Mouse (Mus musculus) hindbrain, embryonic 13.5 days (tissue): ENCODE measurements around the gene Klc1. TPM values are rescaled to one million over a fixed set of nuclear protein-coding genes. Genes with fewer than 3 reads are reported as not detected.

Source experiments
- ATAC-seq: fragments of 200-750 bp; cut with Nextera tagmentation; 2 replicates; pipeline ENCODE4 v1.8.0; 2017; ENCODE audit warnings: moderate TSS enrichment; ENCODE audit not compliant: low FRiP score
- H3K27ac ChIP-seq: fragments of 300-500 bp; sonication (generic); 2 replicates; pipeline ENCODE4 v1.5.1; 2015; ENCODE audit warnings: inconsistent platforms, mild to moderate bottlenecking, moderate library complexity
- H3K27me3 ChIP-seq: fragments of 300-500 bp; sonication (generic); 2 replicates; pipeline ENCODE4 v1.6.1; 2015; ENCODE audit warnings: mild to moderate bottlenecking, inconsistent platforms
- H3K36me3 ChIP-seq: fragments of 300-500 bp; sonication (generic); 2 replicates; pipeline ENCODE4 v1.6.1; 2015; ENCODE audit warnings: mild to moderate bottlenecking, inconsistent platforms
- H3K4me1 ChIP-seq: fragments of 300-500 bp; sonication (generic); replicated peaks from 2 replicates; pipeline ENCODE4 v1.6.1; 2015; ENCODE audit warnings: inconsistent platforms
- H3K4me2 ChIP-seq: fragments of 300-500 bp; sonication (generic); 2 replicates; pipeline ENCODE4 v1.6.1; 2015; ENCODE audit warnings: inconsistent platforms, mild to moderate bottlenecking, moderate library complexity
- H3K4me3 ChIP-seq: fragments of 300-500 bp; sonication (generic); 2 replicates; pipeline ENCODE4 v1.5.1; 2015; ENCODE audit warnings: mild to moderate bottlenecking, inconsistent platforms
- H3K9ac ChIP-seq: fragments of 300-500 bp; sonication (generic); 2 replicates; pipeline ENCODE4 v1.6.1; 2015; ENCODE audit warnings: mild to moderate bottlenecking, inconsistent platforms
- H3K9me3 ChIP-seq: fragments of 300-500 bp; sonication (generic); 2 replicates; pipeline ENCODE4 v1.6.1; 2016; ENCODE audit warnings: inconsistent platforms
- WGBS: fragments of 180-500 bp; shearing (Covaris S2); methylation state at CpG from one replicate; pipeline ENCODE4 v1.1.7; 2015; 5-methylcytosine and 5-hydroxymethylcytosine counted together
- polyA plus RNA-seq: library from polyadenylated mRNA; unstranded; fragments of >200 nt; fragmentation: Nextera tagmentation; extraction: Ambion mirVana; gene quantifications from 2 replicates; pipeline ENCODE4 v1.2.1, GENCODE M21; 2015

Klc1 gene
- polyA plus RNA-seq, 1 experiment from 2014 or later: 571 TPM

DNA sequence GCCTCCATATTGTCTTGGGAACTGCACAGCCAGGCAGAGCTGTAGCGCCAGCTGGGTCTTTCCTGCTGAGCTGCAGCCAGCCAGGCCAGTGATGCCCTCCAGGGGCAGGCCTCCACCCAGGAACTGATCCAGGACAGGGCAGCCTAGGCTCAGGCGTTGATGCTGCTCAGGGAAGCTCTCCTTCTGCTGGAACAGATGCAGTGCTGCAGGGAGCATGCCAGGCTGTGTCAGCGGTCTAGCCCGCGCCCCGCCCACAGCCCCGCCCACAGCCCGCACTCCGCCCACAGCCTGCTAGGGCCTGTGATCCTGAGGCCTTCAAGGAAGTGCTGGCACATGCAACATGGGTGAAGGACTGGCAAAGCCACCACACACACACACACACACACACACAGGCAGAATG lies 51.1 kb downstream of the Klc1 start:
- WGBS: 3% methylated on average over 8 of the region's 9 CpGs
- H3K4me2 ChIP-seq: 0 out of 2 replicates have a peak overlapping the region, but pooled peaks have one; percentile 25
- peaks cover 41% of the 10 kb centered on the region for H3K36me3 ChIP-seq
- H3K9ac ChIP-seq: peak overlapping the region; percentile 59; the same call in 1 of the 2 replicates
- no peak overlapping the region for H3K4me3 ChIP-seq
- peaks cover 21% of the 10 kb centered on the region for H3K4me1 ChIP-seq
- ATAC-seq: no peak
- no peaks in the 10 kb centered on the region for H3K27me3 ChIP-seq
- H3K9me3 ChIP-seq: no peaks in the 10 kb centered on the region
- peak overlapping the region; percentile 81 for H3K27ac ChIP-seq

DNA sequence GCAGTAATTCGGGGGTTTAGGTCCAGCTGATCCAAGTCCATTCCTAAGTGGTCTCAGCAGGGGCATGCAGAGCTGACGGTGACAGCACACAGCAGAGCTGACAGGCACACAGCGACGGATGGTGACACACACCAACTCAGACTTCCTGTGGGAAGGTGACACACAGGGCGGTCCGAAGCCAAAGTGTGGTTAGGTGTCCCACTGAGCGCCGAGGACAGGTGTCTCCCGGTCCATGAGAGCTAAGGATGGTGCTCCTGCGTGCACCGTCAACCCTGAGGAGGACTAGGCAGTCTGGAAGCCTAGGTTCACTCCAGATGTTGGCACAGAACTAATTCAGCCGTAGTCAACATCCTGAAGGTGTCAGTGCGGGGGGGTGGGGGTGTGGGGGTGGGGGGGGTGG lies 53.4 kb downstream of the Klc1 start:
- H3K27me3 ChIP-seq: 0 out of 2 replicates have a peak, but pooled peaks cover 3% of the 10 kb centered on the region
- H3K27ac ChIP-seq: no peak overlapping the region
- ATAC-seq: no peak
- H3K9me3 ChIP-seq: no peaks in the 10 kb centered on the region
- H3K4me2 ChIP-seq: no peak overlapping the region
- no peak overlapping the region for H3K9ac ChIP-seq
- peaks cover 20% of the 10 kb centered on the region for H3K36me3 ChIP-seq
- H3K4me1 ChIP-seq: peaks cover 44% of the 10 kb centered on the region
- H3K4me3 ChIP-seq: no peak overlapping the region
- 90% methylated on average over 13 of the region's 13 CpGs for WGBS

DNA sequence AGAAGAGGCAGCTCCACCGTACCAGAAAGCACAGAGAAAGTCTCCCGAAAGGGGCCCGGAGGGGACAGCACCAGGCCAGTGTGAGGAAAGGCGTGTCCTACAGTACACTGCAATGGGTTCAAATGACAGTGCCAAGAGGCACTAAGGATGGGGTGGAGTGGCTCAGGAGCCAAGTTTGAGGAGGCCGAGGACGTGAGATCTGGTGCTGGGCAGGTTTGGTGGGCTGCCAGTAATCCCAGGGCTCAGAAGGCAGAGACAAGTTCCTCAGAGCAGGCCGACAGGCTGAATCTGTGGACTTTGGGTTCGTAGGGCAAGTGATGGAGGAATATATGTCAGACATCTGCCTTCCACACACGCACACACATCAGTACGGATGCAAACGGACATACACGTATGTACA lies 54.0 kb downstream of the Klc1 start:
- H3K27ac ChIP-seq: no peak overlapping the region
- no peak for ATAC-seq
- H3K9me3 ChIP-seq: no peaks in the 10 kb centered on the region
- peak overlapping the region; percentile 72 for H3K4me2 ChIP-seq
- 71% methylated on average over 12 of the region's 12 CpGs for WGBS
- H3K27me3 ChIP-seq: 0 out of 2 replicates have a peak, but pooled peaks cover 3% of the 10 kb centered on the region
- peaks cover 46% of the 10 kb centered on the region for H3K4me1 ChIP-seq
- H3K36me3 ChIP-seq: peaks cover 16% of the 10 kb centered on the region
- H3K9ac ChIP-seq: peak overlapping the region; percentile 70; the same call in 1 of the 2 replicates
- H3K4me3 ChIP-seq: peak overlapping the region; percentile 58

DNA sequence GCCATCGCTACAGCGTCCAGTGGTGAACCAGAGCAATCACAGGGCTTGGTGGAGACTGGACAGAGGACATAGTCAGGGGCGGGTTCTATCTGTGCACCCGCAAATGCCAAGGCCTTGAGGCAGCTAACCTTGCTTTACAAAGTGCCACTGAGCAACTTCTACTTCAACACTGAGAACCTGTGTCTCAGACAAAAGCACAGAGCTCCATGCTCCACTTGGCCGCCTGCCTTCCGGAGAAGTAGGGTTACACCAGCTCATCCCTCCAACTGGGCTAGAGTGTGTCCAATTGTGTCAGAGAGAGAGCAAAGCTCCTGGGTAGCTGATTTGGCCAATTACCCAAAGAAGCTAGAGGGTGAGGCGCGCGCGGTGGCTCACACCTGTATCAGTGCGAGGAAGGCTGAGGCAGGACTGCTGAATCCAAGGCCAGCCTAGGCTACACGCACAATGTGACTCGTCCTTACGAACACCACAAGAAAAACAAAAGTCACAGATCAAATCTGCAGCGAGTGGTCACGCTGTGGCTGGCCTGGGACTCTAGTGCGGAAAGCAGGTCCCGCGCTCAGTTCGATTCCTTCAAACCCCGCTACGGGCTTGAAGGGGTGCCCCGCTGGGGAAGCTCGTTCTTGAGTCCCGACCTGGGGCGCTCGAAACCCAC lies 54.6 kb downstream of the Klc1 start:
- Histone ChIP-seq H3K4me1 (peaks cover 48% of the 10 kb centered on the region), H3K36me3 (peaks cover 10% of the 10 kb centered on the region), H3K4me2 (peak overlapping the region; percentile 72), H3K27me3 (0 out of 2 replicates have a peak, but pooled peaks cover 3% of the 10 kb centered on the region), H3K9ac (peak overlapping the region; percentile 70), H3K9me3 (no peaks in the 10 kb centered on the region), H3K4me3 (peak overlapping the region; percentile 58), H3K27ac (no peak overlapping the region)
- ATAC-seq: no peak; the same call in 1 of the 2 replicates
- WGBS: 3% methylated on average over 27 of the region's 27 CpGs

DNA sequence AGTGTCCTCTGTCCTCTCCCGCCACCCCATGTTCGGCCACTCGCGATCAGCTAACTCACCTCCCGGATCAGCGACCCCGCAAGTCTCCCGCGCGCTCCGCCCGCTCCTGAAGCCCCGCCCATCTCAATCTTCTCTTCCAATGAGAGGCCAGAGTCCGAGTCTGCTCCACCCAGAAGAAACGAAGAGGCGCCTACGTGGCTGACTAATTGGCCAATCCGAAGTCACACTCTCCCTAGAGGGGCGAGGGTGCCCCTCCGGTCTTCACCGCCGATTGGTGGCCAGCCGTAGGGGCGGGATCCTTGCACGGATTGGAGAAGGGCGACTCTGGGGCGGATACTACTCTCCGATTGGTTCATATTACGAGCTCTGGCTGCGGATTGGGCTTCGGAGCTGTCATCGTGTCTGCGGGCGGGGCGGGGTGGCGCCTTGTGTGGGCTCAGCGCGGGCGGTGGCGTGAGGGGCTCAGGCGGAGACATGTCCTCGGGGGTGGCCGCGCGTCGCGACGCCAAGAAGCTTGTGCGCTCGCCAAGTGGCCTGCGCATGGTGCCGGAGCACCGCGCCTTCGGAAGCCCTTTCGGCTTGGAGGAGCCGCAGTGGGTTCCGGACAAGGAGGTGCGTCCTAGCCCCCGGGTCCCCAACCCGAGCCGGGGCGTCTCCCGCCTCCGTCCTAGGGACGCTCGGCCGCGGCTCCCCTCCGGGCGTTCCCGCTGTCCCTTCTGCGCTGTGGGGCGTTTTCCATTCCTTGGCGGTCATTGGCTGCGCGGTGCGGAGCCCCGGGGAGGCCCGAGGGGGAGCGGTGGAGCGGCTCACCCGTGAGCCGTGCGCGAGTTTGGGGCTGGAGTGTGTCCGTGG lies 55.3 kb downstream of the Klc1 start, which contains the start of the genes Xrcc3 and Zfyve21:
Xrcc3 (minus strand) TSS at position 108 of the 852 bp plus-strand sequence.
Zfyve21 (plus strand) TSS at position 405 of the 852 bp plus-strand sequence.
- Histone ChIP-seq H3K4me3 (peak within 1 kb of the TSS; percentile 75), H3K27ac (peak within 1 kb of the TSS; percentile 89), H3K9me3 (no peaks in the 10 kb centered on the region), H3K27me3 (0 out of 2 replicates have a peak, but pooled peaks cover 3% of the 10 kb centered on the region), H3K4me2 (peak within 1 kb of the TSS; percentile 89), H3K36me3 (peaks cover 3% of the 10 kb centered on the region), H3K4me1 (peaks cover 52% of the 10 kb centered on the region), H3K9ac (peak within 1 kb of the TSS; percentile 80)
- under 1% methylated on average over 87 of the region's 87 CpGs for WGBS
- ATAC-seq: peak; percentile 100

DNA sequence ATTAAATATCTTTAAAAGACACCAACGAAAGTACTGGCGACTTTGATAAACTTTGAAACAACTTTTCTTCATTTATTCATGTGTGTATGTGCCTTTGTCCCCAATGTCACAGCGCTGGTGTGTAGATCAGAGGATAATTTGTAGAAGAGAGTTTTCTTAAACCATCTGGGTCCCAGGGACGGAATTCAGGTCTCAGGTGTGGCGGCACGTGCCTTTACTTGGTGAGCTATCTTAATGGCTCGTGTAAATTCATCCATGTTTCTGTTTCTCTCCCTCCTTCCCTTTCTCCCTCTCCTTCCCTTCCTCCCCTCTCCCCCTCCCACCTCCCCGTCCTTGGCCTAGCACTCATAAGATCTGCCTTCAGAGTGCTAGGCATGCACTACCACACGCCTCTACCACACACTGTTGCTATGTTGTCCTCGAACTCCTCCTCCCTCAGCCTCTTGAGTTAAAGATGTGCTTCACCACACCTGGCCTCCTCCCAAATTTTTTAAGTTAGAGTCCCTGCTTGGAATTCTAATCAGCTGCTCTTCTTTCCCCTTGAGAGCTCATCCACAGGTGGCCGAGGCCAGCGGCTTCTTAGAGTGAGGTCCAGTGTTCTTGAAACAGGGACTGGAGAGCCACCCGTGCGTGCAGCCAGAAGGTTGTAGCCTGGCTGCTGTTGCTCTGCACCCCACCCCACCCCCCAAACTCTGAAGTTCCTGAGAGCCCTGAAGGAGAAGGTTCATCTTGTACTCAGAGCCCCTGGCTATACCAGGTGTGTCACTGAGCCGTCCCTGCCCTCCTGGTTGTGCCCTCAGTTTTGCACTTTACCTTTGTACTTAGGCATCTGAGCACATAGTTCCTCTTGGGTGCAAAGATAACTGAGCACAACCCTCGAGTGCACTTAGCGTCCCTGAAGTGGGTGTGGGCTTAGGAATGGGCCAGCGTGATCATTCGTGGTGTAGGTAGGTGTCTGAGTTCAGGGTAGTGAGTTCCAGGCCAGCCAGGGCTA lies 56.4 kb downstream of the Klc1 start:
- 0 out of 2 replicates have a peak overlapping the region, but pooled peaks have one; percentile 89 for H3K27ac ChIP-seq
- ATAC-seq: no peak
- 32% methylated on average over 19 of the region's 19 CpGs for WGBS

DNA sequence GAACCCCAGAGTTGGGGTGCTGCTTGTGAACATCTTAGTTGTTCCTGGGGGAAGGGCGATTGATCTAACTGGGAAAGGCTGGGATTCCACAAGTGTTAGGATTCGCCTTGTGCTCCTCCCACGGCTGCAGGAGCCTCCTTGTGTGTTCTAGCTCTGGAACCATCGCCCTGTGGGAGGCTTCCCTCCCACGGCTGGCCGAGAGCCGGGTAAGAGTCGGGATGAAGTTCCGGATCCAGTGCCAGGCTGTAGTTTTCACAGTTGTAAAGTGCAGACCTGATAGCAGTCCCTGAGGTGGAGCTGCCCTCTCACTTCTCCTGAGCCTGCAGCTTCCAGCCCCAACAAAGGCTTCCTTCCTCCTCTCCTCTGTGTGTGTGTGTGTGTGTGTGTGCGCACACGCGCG lies 57.9 kb downstream of the Klc1 start:
- no peaks in the 10 kb centered on the region for H3K36me3 ChIP-seq

More for the DNA sequence above, 56.4 kb downstream of the Klc1 start:
- H3K36me3 ChIP-seq: no peaks in the 10 kb centered on the region
- H3K9ac ChIP-seq: peak overlapping the region; percentile 80
- H3K4me3 ChIP-seq: peak overlapping the region; percentile 75
- H3K27me3 ChIP-seq: 0 out of 2 replicates have a peak, but pooled peaks cover 3% of the 10 kb centered on the region
- no peaks in the 10 kb centered on the region for H3K9me3 ChIP-seq
- peak overlapping the region; percentile 89 for H3K4me2 ChIP-seq
- H3K4me1 ChIP-seq: peaks cover 42% of the 10 kb centered on the region

DNA sequence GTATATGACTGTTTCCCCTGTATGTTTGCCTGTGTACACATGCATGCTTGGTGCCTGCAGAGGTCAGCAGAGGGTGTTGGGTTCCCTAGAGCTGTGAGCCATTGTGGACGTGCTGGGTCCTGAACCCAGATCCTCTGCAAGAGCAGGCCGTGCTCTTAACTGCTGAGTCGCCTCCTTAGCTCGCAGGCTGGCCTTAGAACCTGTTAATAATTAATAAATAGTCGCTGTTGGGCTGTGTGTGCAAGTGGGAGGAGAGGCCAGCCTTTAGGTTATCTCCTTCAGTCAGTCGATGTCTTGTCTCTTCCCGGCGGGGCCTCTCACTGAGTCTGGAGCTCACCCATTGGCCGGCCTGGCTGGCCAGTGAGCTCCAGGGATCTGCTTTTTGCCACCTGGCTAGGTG lies 58.3 kb downstream of the Klc1 start:
- no peak overlapping the region for H3K4me3 ChIP-seq
- no peaks in the 10 kb centered on the region for H3K9me3 ChIP-seq
- H3K9ac ChIP-seq: 0 out of 2 replicates have a peak overlapping the region, but pooled peaks have one; percentile 6
- H3K4me2 ChIP-seq: no peak overlapping the region
- peaks cover 48% of the 10 kb centered on the region for H3K4me1 ChIP-seq
- H3K27ac ChIP-seq: no peak overlapping the region
- 57% methylated on average over 9 of the region's 9 CpGs for WGBS
- ATAC-seq: no peak
- H3K27me3 ChIP-seq: 0 out of 2 replicates have a peak, but pooled peaks cover 3% of the 10 kb centered on the region
- H3K36me3 ChIP-seq: no peaks in the 10 kb centered on the region

More for the DNA sequence above, 57.9 kb downstream of the Klc1 start:
- Histone ChIP-seq H3K27me3 (0 out of 2 replicates have a peak, but pooled peaks cover 3% of the 10 kb centered on the region), H3K4me2 (no peak overlapping the region), H3K9ac (peak overlapping the region; percentile 46; the same call in 1 of the 2 replicates), H3K4me1 (peaks cover 43% of the 10 kb centered on the region), H3K9me3 (no peaks in the 10 kb centered on the region), H3K4me3 (no peak overlapping the region), H3K27ac (no peak overlapping the region)
- ATAC-seq: no peak
- WGBS: 60% methylated on average over 13 of the region's 13 CpGs

DNA sequence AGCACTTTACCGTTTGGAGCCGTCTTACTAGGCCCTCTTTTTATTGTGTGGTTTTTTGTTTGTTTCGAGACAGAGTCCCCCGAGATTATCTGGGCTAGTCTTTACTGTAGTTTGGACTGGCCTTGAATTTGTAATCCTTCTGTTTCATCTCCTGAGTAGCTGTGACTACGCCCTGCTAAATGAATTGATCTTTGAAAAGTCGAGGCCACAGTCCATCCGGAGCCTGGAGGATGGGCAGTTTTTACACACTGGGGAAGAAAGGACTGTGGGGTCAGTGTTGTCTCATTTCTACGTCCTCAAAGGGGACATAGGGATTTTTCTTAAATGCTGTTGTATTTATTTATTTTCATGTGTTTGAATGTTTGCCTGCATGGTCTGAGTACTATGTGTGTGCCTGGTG lies 59.3 kb downstream of the Klc1 start:
- H3K27ac ChIP-seq: no peak overlapping the region
- peaks cover 49% of the 10 kb centered on the region for H3K4me1 ChIP-seq
- H3K4me2 ChIP-seq: no peak overlapping the region
- H3K9ac ChIP-seq: no peak overlapping the region
- H3K36me3 ChIP-seq: no peaks in the 10 kb centered on the region
- 0 out of 2 replicates have a peak, but pooled peaks cover 3% of the 10 kb centered on the region for H3K27me3 ChIP-seq
- no peaks in the 10 kb centered on the region for H3K9me3 ChIP-seq
- ATAC-seq: no peak
- 92% methylated on average over 8 of the region's 8 CpGs for WGBS
- H3K4me3 ChIP-seq: no peak overlapping the region

DNA sequence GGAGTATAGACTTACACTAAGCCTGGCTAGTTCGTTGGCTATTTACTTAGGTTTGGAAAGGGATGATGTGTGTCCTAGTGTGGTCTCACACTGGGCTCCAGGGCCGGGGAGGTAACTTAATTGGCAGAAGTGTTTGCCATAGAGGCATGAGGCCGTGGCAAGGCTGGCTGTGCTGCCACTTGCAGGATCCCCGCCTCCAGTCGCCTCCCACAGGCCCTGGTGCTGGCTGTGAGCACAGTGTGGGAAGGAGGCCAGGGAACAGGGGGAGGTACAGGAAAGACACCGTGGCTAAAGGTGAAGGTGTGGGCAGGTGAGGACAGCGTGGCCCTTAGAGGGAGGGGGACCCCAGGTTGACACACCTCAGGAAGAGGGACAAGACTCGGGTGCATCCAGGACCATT lies 61.3 kb downstream of the Klc1 start:
- Histone ChIP-seq H3K9ac (no peak overlapping the region; the same call in 1 of the 2 replicates), H3K9me3 (no peaks in the 10 kb centered on the region), H3K4me1 (peaks cover 41% of the 10 kb centered on the region), H3K27ac (no peak overlapping the region), H3K4me3 (no peak overlapping the region), H3K27me3 (0 out of 2 replicates have a peak, but pooled peaks cover 3% of the 10 kb centered on the region), H3K4me2 (no peak overlapping the region), H3K36me3 (peaks cover 16% of the 10 kb centered on the region)
- ATAC-seq: no peak
- 86% methylated on average over 8 of the region's 8 CpGs for WGBS

DNA sequence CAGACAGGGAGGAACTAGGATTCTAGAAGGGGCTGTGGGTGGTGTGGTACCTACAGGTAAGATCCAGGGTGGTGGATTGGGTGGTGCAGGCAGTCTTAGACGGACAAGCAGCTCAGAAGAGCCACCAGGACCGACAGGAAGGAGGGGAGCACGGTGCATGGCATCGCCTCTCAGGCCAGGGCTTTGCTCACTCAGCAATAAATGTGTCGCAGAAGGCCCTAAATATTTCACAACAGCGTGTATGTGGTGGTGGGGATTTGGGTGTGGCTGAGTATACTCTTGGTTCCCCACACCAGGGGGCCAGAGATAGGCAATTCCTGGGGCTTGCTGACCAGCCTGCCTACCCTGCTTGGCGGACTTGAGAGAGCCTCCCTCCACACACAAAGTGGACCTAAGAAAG lies 62.1 kb downstream of the Klc1 start:
- no peak overlapping the region for H3K27ac ChIP-seq
- no peak overlapping the region for H3K9ac ChIP-seq
- no peak overlapping the region for H3K4me3 ChIP-seq
- peaks cover 33% of the 10 kb centered on the region for H3K4me1 ChIP-seq
- ATAC-seq: no peak
- WGBS: 92% methylated on average over 7 of the region's 7 CpGs
- no peaks in the 10 kb centered on the region for H3K27me3 ChIP-seq
- H3K4me2 ChIP-seq: no peak overlapping the region
- no peaks in the 10 kb centered on the region for H3K9me3 ChIP-seq
- H3K36me3 ChIP-seq: peaks cover 23% of the 10 kb centered on the region
